Mouse (Mus musculus): ENCODE measurements around the gene Lsamp. TPM values are rescaled to one million over a fixed set of nuclear protein-coding genes. Genes with fewer than 3 reads are reported as not detected.

Lsamp gene
- polyA plus RNA-seq, 1 experiment = not detected

GRCm38 (mm10) chr16:41903654-41904053 is 1919.5 kb downstream of the Lsamp start:
- TF ChIP-seq GATA1 (IDR thresholded peaks at IDR 0.05; ENCODE audit: borderline replicate concordance, low read length) = no peak
- no peak for TF ChIP-seq FLI1 (IDR thresholded peaks at IDR 0.05; ENCODE audit: low read length)
- Histone ChIP-seq H3K4me3 (replicated peaks) (no peak overlapping the region), H3K27me3 (replicated peaks) (no peaks in the 10 kb centered on the region)

GRCm38 (mm10) chr16:41912584-41913193 is 1928.5 kb downstream of the Lsamp start:
- Histone ChIP-seq H3K9me3 (0 out of 2 replicates have a peak, but pooled peaks cover 7% of the 10 kb centered on the region), H3K27me3 (replicated peaks) (no peaks in the 10 kb centered on the region), H3K4me3 (replicated peaks) (no peak overlapping the region), H3K36me3 (replicated peaks; ENCODE audit: low read length) (no peaks in the 10 kb centered on the region), H3K4me1 (no peaks in the 10 kb centered on the region)
- no peak for TF ChIP-seq FLI1 (IDR thresholded peaks at IDR 0.05; ENCODE audit: low read length)
- TF ChIP-seq GATA1 (IDR thresholded peaks at IDR 0.05; ENCODE audit: borderline replicate concordance, low read length) = no peak

More at GRCm38 (mm10) chr16:41903654-41904053, 1919.5 kb downstream of the Lsamp start:
- Histone ChIP-seq H3K9me3 (no peaks in the 10 kb centered on the region), H3K36me3 (replicated peaks; ENCODE audit: low read length) (no peaks in the 10 kb centered on the region), H3K4me1 (no peaks in the 10 kb centered on the region)

GRCm38 (mm10) chr16:41913346-41913745 is 1929.2 kb downstream of the Lsamp start:
- Histone ChIP-seq H3K9me3 (0 out of 2 replicates have a peak, but pooled peaks cover 7% of the 10 kb centered on the region), H3K4me3 (replicated peaks) (no peak overlapping the region), H3K27me3 (replicated peaks) (no peaks in the 10 kb centered on the region), H3K4me1 (no peaks in the 10 kb centered on the region), H3K36me3 (replicated peaks; ENCODE audit: low read length) (no peaks in the 10 kb centered on the region)
- TF ChIP-seq FLI1 (IDR thresholded peaks at IDR 0.05; ENCODE audit: low read length) (no peak), GATA1 (IDR thresholded peaks at IDR 0.05; ENCODE audit: borderline replicate concordance, low read length) (no peak)

GRCm38 (mm10) chr16:41916342-41916741 is 1932.2 kb downstream of the Lsamp start:
- 0 out of 2 replicates have a peak, but pooled peaks cover 7% of the 10 kb centered on the region for H3K9me3 ChIP-seq
- no peaks in the 10 kb centered on the region for H3K27me3 ChIP-seq (replicated peaks)

GRCm38 (mm10) chr16:41917057-41917821 is 1933.1 kb downstream of the Lsamp start:
- Histone ChIP-seq H3K4me1 (no peaks in the 10 kb centered on the region), H3K9me3 (0 out of 2 replicates have a peak, but pooled peaks cover 7% of the 10 kb centered on the region), H3K27me3 (replicated peaks) (no peaks in the 10 kb centered on the region), H3K36me3 (replicated peaks; ENCODE audit: low read length) (no peaks in the 10 kb centered on the region), H3K4me3 (replicated peaks) (no peak overlapping the region)
- TF ChIP-seq FLI1 (IDR thresholded peaks at IDR 0.05; ENCODE audit: low read length) = no peak
- TF ChIP-seq GATA1 (IDR thresholded peaks at IDR 0.05; ENCODE audit: borderline replicate concordance, low read length) = no peak

More at GRCm38 (mm10) chr16:41916342-41916741, 1932.2 kb downstream of the Lsamp start:
- Histone ChIP-seq H3K4me1 (no peaks in the 10 kb centered on the region), H3K36me3 (replicated peaks; ENCODE audit: low read length) (no peaks in the 10 kb centered on the region), H3K4me3 (replicated peaks) (no peak overlapping the region)
- TF ChIP-seq FLI1 (IDR thresholded peaks at IDR 0.05; ENCODE audit: low read length) (no peak), GATA1 (IDR thresholded peaks at IDR 0.05; ENCODE audit: borderline replicate concordance, low read length) (no peak)

GRCm38 (mm10) chr16:41929546-41929945 is 1945.4 kb downstream of the Lsamp start:
- Histone ChIP-seq H3K9me3 (no peaks in the 10 kb centered on the region), H3K4me3 (replicated peaks) (no peak overlapping the region), H3K36me3 (replicated peaks; ENCODE audit: low read length) (no peaks in the 10 kb centered on the region), H3K27me3 (replicated peaks) (no peaks in the 10 kb centered on the region), H3K4me1 (no peaks in the 10 kb centered on the region)
- no peak for TF ChIP-seq GATA1 (IDR thresholded peaks at IDR 0.05; ENCODE audit: borderline replicate concordance, low read length)
- no peak for TF ChIP-seq FLI1 (IDR thresholded peaks at IDR 0.05; ENCODE audit: low read length)

GRCm38 (mm10) chr16:41935701-41936100 is 1951.5 kb downstream of the Lsamp start:
- TF ChIP-seq GATA1 (IDR thresholded peaks at IDR 0.05; ENCODE audit: borderline replicate concordance, low read length) = no peak
- TF ChIP-seq FLI1 (IDR thresholded peaks at IDR 0.05; ENCODE audit: low read length) = no peak
- H3K4me3 ChIP-seq (replicated peaks) = no peak overlapping the region
- peaks cover 8% of the 10 kb centered on the region; the same call in 1 of the 2 replicates for H3K9me3 ChIP-seq
- no peaks in the 10 kb centered on the region for H3K4me1 ChIP-seq
- H3K36me3 ChIP-seq (replicated peaks; ENCODE audit: low read length) = no peaks in the 10 kb centered on the region
- H3K27me3 ChIP-seq (replicated peaks) = no peaks in the 10 kb centered on the region

GRCm38 (mm10) chr16:41936908-41937595 is 1952.9 kb downstream of the Lsamp start:
- no peaks in the 10 kb centered on the region for H3K36me3 ChIP-seq (replicated peaks; ENCODE audit: low read length)
- no peaks in the 10 kb centered on the region for H3K4me1 ChIP-seq
- TF ChIP-seq FLI1 (IDR thresholded peaks at IDR 0.05; ENCODE audit: low read length) = no peak
- TF ChIP-seq GATA1 (IDR thresholded peaks at IDR 0.05; ENCODE audit: borderline replicate concordance, low read length) = no peak

GRCm38 (mm10) chr16:41937596-41937990 is 1953.4 kb downstream of the Lsamp start:
- H3K36me3 ChIP-seq (replicated peaks; ENCODE audit: low read length) = no peaks in the 10 kb centered on the region
- no peaks in the 10 kb centered on the region for H3K27me3 ChIP-seq (replicated peaks)
- H3K9me3 ChIP-seq = peaks cover 8% of the 10 kb centered on the region; the same call in 1 of the 2 replicates
- H3K4me3 ChIP-seq (replicated peaks) = no peak overlapping the region
- TF ChIP-seq GATA1 (IDR thresholded peaks at IDR 0.05; ENCODE audit: borderline replicate concordance, low read length) (no peak), FLI1 (IDR thresholded peaks at IDR 0.05; ENCODE audit: low read length) (no peak)
- H3K4me1 ChIP-seq = no peaks in the 10 kb centered on the region

More at GRCm38 (mm10) chr16:41936908-41937595, 1952.9 kb downstream of the Lsamp start:
- no peaks in the 10 kb centered on the region for H3K27me3 ChIP-seq (replicated peaks)
- H3K4me3 ChIP-seq (replicated peaks) = no peak overlapping the region
- peaks cover 8% of the 10 kb centered on the region; the same call in 1 of the 2 replicates for H3K9me3 ChIP-seq
